Mouse (Mus musculus) liver, embryonic 16.5 days (tissue): ENCODE data around the gene Ttc21a. TPM values are rescaled to one million over a fixed set of nuclear protein-coding genes. Genes with fewer than 3 reads are reported as not detected.

Experiments used
- ATAC-seq: fragments of 200-750 bp; cut with Nextera tagmentation; 2 replicates; pipeline ENCODE4 v1.8.0; 2017; ENCODE audit warnings: low read depth, mild to moderate bottlenecking, moderate number of reproducible peaks, moderate library complexity
- H3K27ac ChIP-seq: fragments of 300-500 bp; sonication (generic); 2 replicates; pipeline ENCODE4 v1.5.1; 2014; ENCODE audit warnings: mild to moderate bottlenecking, low read length
- H3K27me3 ChIP-seq: fragments of 300-500 bp; sonication (generic); 2 replicates; pipeline ENCODE4 v1.6.1; 2014; ENCODE audit warnings: low read depth, low read length, mixed read lengths; ENCODE audit not compliant: control insufficient read depth, insufficient read depth
- H3K36me3 ChIP-seq: fragments of 300-500 bp; sonication (generic); 2 replicates; pipeline ENCODE4 v1.6.1; 2014; ENCODE audit warnings: mild to moderate bottlenecking; ENCODE audit not compliant: control insufficient read depth, insufficient read depth
- H3K4me1 ChIP-seq: fragments of 300-500 bp; sonication (generic); 2 replicates; pipeline ENCODE4 v1.6.1; 2014; ENCODE audit warnings: low read depth, low read length, mixed read lengths; ENCODE audit not compliant: control insufficient read depth
- H3K4me2 ChIP-seq: fragments of 300-500 bp; sonication (generic); 2 replicates; pipeline ENCODE4 v1.6.1; 2014; ENCODE audit warnings: low read depth, low read length, mixed read lengths
- H3K4me3 ChIP-seq: fragments of 300-500 bp; sonication (generic); 2 replicates; pipeline ENCODE4 v1.5.1; 2014; ENCODE audit warnings: low read depth, mild to moderate bottlenecking, low read length
- H3K9ac ChIP-seq: fragments of 300-500 bp; sonication (generic); 2 replicates; pipeline ENCODE4 v1.6.1; 2014; ENCODE audit warnings: low read depth, low read length
- H3K9me3 ChIP-seq: fragments of 300-500 bp; sonication (generic); replicated peaks from 2 replicates; pipeline ENCODE4 v1.6.1; 2016; ENCODE audit warnings: low read length; ENCODE audit not compliant: control insufficient read depth
- WGBS: fragments of 180-500 bp; shearing (Covaris S2); extraction: QIAGEN DNeasy Blood & Tissue Kit; methylation state at CpG from one replicate; pipeline ENCODE4 v1.1.7; 2014; ENCODE audit not compliant: insufficient replicate concordance; 5-methylcytosine and 5-hydroxymethylcytosine counted together
- polyA plus RNA-seq: library from polyadenylated mRNA; unstranded; fragments of >200 nt; fragmentation: Nextera tagmentation; extraction: Ambion mirVana; gene quantifications from 2 replicates; pipeline ENCODE4 v1.2.1, GENCODE M21; 2015

The Ttc21a gene
- polyA plus RNA-seq, 1 experiment from 2014 or later = 0.21 TPM

- no peak for ATAC-seq
These were observed 13.0 kb downstream of the Ttc21a start for GRCm38 (mm10) chr9:119950434-119950833.

GRCm38 (mm10) chr9:119951388-119951787, 14.0 kb downstream of the Ttc21a start:
- H3K36me3 ChIP-seq = no peaks in the 10 kb centered on the region
- H3K4me3 ChIP-seq = no peak overlapping the region
- H3K4me1 ChIP-seq = no peaks in the 10 kb centered on the region
- H3K27ac ChIP-seq = no peak overlapping the region
- no peak for ATAC-seq
- WGBS = 58% methylated on average over 9 of the region's 9 CpGs
- H3K9ac ChIP-seq = no peak overlapping the region
- no peaks in the 10 kb centered on the region for H3K27me3 ChIP-seq
- no peaks in the 10 kb centered on the region for H3K9me3 ChIP-seq
- no peak overlapping the region for H3K4me2 ChIP-seq

More at GRCm38 (mm10) chr9:119950434-119950833, 13.0 kb downstream of the Ttc21a start:
- Histone ChIP-seq H3K9ac (no peak overlapping the region), H3K4me1 (no peaks in the 10 kb centered on the region), H3K27ac (no peak overlapping the region), H3K4me2 (no peak overlapping the region), H3K4me3 (no peak overlapping the region), H3K9me3 (no peaks in the 10 kb centered on the region), H3K36me3 (no peaks in the 10 kb centered on the region), H3K27me3 (no peaks in the 10 kb centered on the region)
- 52% methylated on average over 6 of the region's 6 CpGs for WGBS

- Histone ChIP-seq H3K4me1 (no peaks in the 10 kb centered on the region; the same call in 1 of the 2 replicates), H3K27me3 (no peaks in the 10 kb centered on the region), H3K36me3 (no peaks in the 10 kb centered on the region), H3K9me3 (no peaks in the 10 kb centered on the region), H3K4me3 (no peak overlapping the region), H3K9ac (no peak overlapping the region), H3K4me2 (no peak overlapping the region), H3K27ac (no peak overlapping the region)
- WGBS = 50% methylated on average over 9 of the region's 9 CpGs
- ATAC-seq = no peak
These were observed 21.4 kb downstream of the Ttc21a start for GRCm38 (mm10) chr9:119958835-119959234.

GRCm38 (mm10) chr9:119962216-119962615, 24.8 kb downstream of the Ttc21a start:
- 54% methylated on average over 4 of the region's 4 CpGs for WGBS
- H3K27me3 ChIP-seq = no peaks in the 10 kb centered on the region
- no peak overlapping the region for H3K9ac ChIP-seq
- no peaks in the 10 kb centered on the region for H3K36me3 ChIP-seq
- no peaks in the 10 kb centered on the region for H3K9me3 ChIP-seq
- H3K4me2 ChIP-seq = no peak overlapping the region
- H3K4me1 ChIP-seq = no peaks in the 10 kb centered on the region; the same call in 1 of the 2 replicates
- H3K4me3 ChIP-seq = no peak overlapping the region
- no peak for ATAC-seq
- no peak overlapping the region for H3K27ac ChIP-seq

GRCm38 (mm10) chr9:119962987-119963667, 25.7 kb downstream of the Ttc21a start:
- H3K4me2 ChIP-seq = no peak overlapping the region
- H3K27me3 ChIP-seq = no peaks in the 10 kb centered on the region
- H3K36me3 ChIP-seq = no peaks in the 10 kb centered on the region
- 15% methylated on average over 21 of the region's 21 CpGs for WGBS
- H3K27ac ChIP-seq = no peak overlapping the region
- no peaks in the 10 kb centered on the region for H3K9me3 ChIP-seq
- H3K9ac ChIP-seq = no peak overlapping the region
- peak; percentile 75 for ATAC-seq
- no peak overlapping the region for H3K4me3 ChIP-seq
- no peaks in the 10 kb centered on the region; the same call in 1 of the 2 replicates for H3K4me1 ChIP-seq

- Histone ChIP-seq H3K4me1 (no peaks in the 10 kb centered on the region; the same call in 1 of the 2 replicates), H3K4me3 (no peak overlapping the region), H3K27me3 (no peaks in the 10 kb centered on the region), H3K9me3 (no peaks in the 10 kb centered on the region), H3K9ac (no peak overlapping the region), H3K4me2 (no peak overlapping the region), H3K36me3 (no peaks in the 10 kb centered on the region), H3K27ac (no peak overlapping the region)
- 35% methylated on average over 3 of the region's 3 CpGs for WGBS
- ATAC-seq = no peak
These were observed 26.8 kb downstream of the Ttc21a start for GRCm38 (mm10) chr9:119964206-119964605.

GRCm38 (mm10) chr9:119965186-119965585, 27.8 kb downstream of the Ttc21a start:
- Histone ChIP-seq H3K9ac (no peak overlapping the region), H3K4me3 (no peak overlapping the region), H3K9me3 (no peaks in the 10 kb centered on the region), H3K36me3 (no peaks in the 10 kb centered on the region), H3K27ac (no peak overlapping the region), H3K4me2 (no peak overlapping the region), H3K27me3 (no peaks in the 10 kb centered on the region), H3K4me1 (no peaks in the 10 kb centered on the region; the same call in none of the 2 replicates)
- no peak for ATAC-seq
- 61% methylated on average over 3 of the region's 3 CpGs for WGBS

GRCm38 (mm10) chr9:119966221-119966910, 29.0 kb downstream of the Ttc21a start:
- ATAC-seq = no peak
- H3K4me2 ChIP-seq = no peak overlapping the region
- no peaks in the 10 kb centered on the region; the same call in none of the 2 replicates for H3K4me1 ChIP-seq
- H3K9ac ChIP-seq = no peak overlapping the region
- no peaks in the 10 kb centered on the region for H3K36me3 ChIP-seq
- 77% methylated on average over 26 of the region's 26 CpGs for WGBS
- H3K4me3 ChIP-seq = no peak overlapping the region
- H3K27me3 ChIP-seq = no peaks in the 10 kb centered on the region
- no peaks in the 10 kb centered on the region for H3K9me3 ChIP-seq
- no peak overlapping the region for H3K27ac ChIP-seq

- no peak overlapping the region for H3K9ac ChIP-seq
- H3K27ac ChIP-seq = no peak overlapping the region
- no peak overlapping the region for H3K4me2 ChIP-seq
- no peaks in the 10 kb centered on the region for H3K9me3 ChIP-seq
- no peaks in the 10 kb centered on the region; the same call in 1 of the 2 replicates for H3K4me1 ChIP-seq
- 63% methylated on average over 7 of the region's 7 CpGs for WGBS
- peaks cover 15% of the 10 kb centered on the region for H3K36me3 ChIP-seq
- no peak overlapping the region for H3K4me3 ChIP-seq
- peak; percentile 56 for ATAC-seq
- H3K27me3 ChIP-seq = no peaks in the 10 kb centered on the region
These were observed 32.4 kb downstream of the Ttc21a start for GRCm38 (mm10) chr9:119969811-119970210.
